Mouse (Mus musculus): Measurements from ENCODE around the gene Ptpre.

Ptpre gene

GRCm38 (mm10) chr7:135696127-135696526, 158.8 kb downstream of the Ptpre start:
- WGBS = 73% methylated on average over 4 of the region's 4 CpGs

- WGBS = 69% methylated on average over 5 of the region's 5 CpGs
Measured at GRCm38 (mm10) chr7:135697021-135697740, 159.9 kb downstream of the Ptpre start.

- 100% methylated on average over 2 of the region's 2 CpGs for WGBS
Measured at GRCm38 (mm10) chr7:135698362-135698761, 161.1 kb downstream of the Ptpre start.

GRCm38 (mm10) chr7:135699351-135699750, 162.1 kb downstream of the Ptpre start:
- WGBS = 47% methylated on average over 6 of the region's 6 CpGs

- 96% methylated on average over 9 of the region's 9 CpGs for WGBS
Measured at GRCm38 (mm10) chr7:135703600-135704148, 166.4 kb downstream of the Ptpre start.

GRCm38 (mm10) chr7:135704251-135704650, 167.0 kb downstream of the Ptpre start:
- 95% methylated on average over 8 of the region's 8 CpGs for WGBS

- WGBS = 90% methylated on average over 1 of the region's 1 CpGs
Measured at GRCm38 (mm10) chr7:135705083-135705482, 167.8 kb downstream of the Ptpre start.

GRCm38 (mm10) chr7:135705753-135706152, 168.5 kb downstream of the Ptpre start:
- 92% methylated on average over 6 of the region's 6 CpGs for WGBS

GRCm38 (mm10) chr7:135710702-135711101, 173.4 kb downstream of the Ptpre start:
- WGBS = 77% methylated on average over 2 of the region's 2 CpGs

GRCm38 (mm10) chr7:135712534-135712933, 175.3 kb downstream of the Ptpre start:
- WGBS = 94% methylated on average over 1 of the region's 1 CpGs

- WGBS = 86% methylated on average over 8 of the region's 8 CpGs
Measured at GRCm38 (mm10) chr7:135713326-135713725, 176.0 kb downstream of the Ptpre start.

- 33% methylated on average over 7 of the region's 7 CpGs for WGBS
Measured at GRCm38 (mm10) chr7:135715166-135715565, 177.9 kb downstream of the Ptpre start.

- 1% methylated on average over 75 of the region's 82 CpGs for WGBS
Measured at GRCm38 (mm10) chr7:135715642-135716444, 178.6 kb downstream of the Ptpre start, which contains the start of gene Mki67. Mki67 (minus strand) TSS chr7:135716361.

- under 1% methylated on average over 27 of the region's 28 CpGs for WGBS
Measured at GRCm38 (mm10) chr7:135716445-135716877, 179.2 kb downstream of the Ptpre start.

- WGBS = 41% methylated on average over 7 of the region's 7 CpGs
Measured at GRCm38 (mm10) chr7:135716968-135717557, 179.8 kb downstream of the Ptpre start.

GRCm38 (mm10) chr7:135721436-135721992, 184.2 kb downstream of the Ptpre start:
- WGBS = 88% methylated on average over 7 of the region's 7 CpGs

GRCm38 (mm10) chr7:135722011-135722838, 184.9 kb downstream of the Ptpre start:
- 69% methylated on average over 6 of the region's 6 CpGs for WGBS

- 70% methylated on average over 6 of the region's 6 CpGs for WGBS
Measured at GRCm38 (mm10) chr7:135723672-135724341, 186.5 kb downstream of the Ptpre start.

- WGBS = 43% methylated on average over 1 of the region's 1 CpGs
Measured at GRCm38 (mm10) chr7:135726707-135727106, 189.4 kb downstream of the Ptpre start.

GRCm38 (mm10) chr7:135728038-135728437, 190.8 kb downstream of the Ptpre start:
- WGBS = 88% methylated on average over 12 of the region's 12 CpGs
